Mouse (Mus musculus) monocyte, adult 5-6 weeks (primary cell): ENCODE measurements around the gene Gnb5. TPM values are rescaled to one million over a fixed set of nuclear protein-coding genes. Genes with fewer than 3 reads are reported as not detected.

Experiments
- ATAC-seq: fragments of 153-309, 156-312 bp; replicated peaks from 2 replicates; pipeline ENCODE4 v1.8.0; 2017; ENCODE audit warnings: mild to moderate bottlenecking; ENCODE audit not compliant: low TSS enrichment, insufficient number of reproducible peaks, severe bottlenecking, poor library complexity, low FRiP score
- total RNA-seq: library from RNA; stranded (forward); fragments of 200-1000, 200-491, 200-594 nt; gene quantifications from 3 replicates; pipeline ENCODE4 v1.2.3, GENCODE M21; 2017

The Gnb5 gene
- total RNA-seq, 1 experiment from 2014 or later, result 2.0 TPM

DNA sequence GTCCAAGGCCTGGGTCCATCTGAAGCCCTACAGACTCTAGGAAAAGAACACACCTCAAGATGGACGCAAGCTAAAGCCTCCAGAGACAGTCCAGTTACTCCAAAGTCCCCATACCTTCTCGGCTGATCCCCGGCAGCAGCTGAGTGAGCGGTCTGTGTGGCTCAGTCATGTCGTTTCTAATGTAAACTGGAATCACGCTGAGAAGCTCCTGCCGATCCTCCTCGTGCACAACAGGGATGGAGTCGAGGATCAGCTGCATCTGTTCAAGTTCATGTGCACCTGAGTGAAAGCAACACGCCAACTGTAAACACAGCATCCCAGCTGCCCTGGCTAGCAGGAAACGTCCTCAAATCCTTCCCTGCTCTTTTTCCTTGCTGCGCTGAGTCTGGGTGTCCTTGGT lies 87.2 kb downstream of the Gnb5 start:
- no peak for ATAC-seq

Other genes with a start within 250 kb of the Gnb5 start
- 91.5 to 104 TPM (median 93.1 TPM) in 3 replicates for gene Myo5a, start 235.3 kb upstream of the Gnb5 start, total RNA-seq
- gene Myo5c, start 74.3 kb upstream of the Gnb5 start, total RNA-seq, result 0.29 TPM in 1 of 3 replicates, not detected in the others
- not detected in 3 replicates for gene Bcl2l10, start 41.5 kb downstream of the Gnb5 start, total RNA-seq
- 51.7 to 80.9 TPM (median 59.9 TPM) in 3 replicates for gene Mapk6, start 103.7 kb downstream of the Gnb5 start, total RNA-seq
- 23.8 to 36.2 TPM (median 25.0 TPM) in 3 replicates for gene Leo1, start 135.2 kb downstream of the Gnb5 start, total RNA-seq